Mouse (Mus musculus) embryonic facial prominence, embryonic 13.5 days (tissue): ENCODE measurements around the gene Ell. TPM values are rescaled to one million over a fixed set of nuclear protein-coding genes. Genes with fewer than 3 reads are reported as not detected.

ENCODE experiments used
- ATAC-seq: fragments of 200-750 bp; cut with Nextera tagmentation; 2 replicates; pipeline ENCODE4 v1.8.0; 2017; ENCODE audit warnings: low read depth; ENCODE audit not compliant: insufficient number of reproducible peaks, insufficient read depth, low FRiP score, low TSS enrichment
- H3K27ac ChIP-seq: fragments of 300-500 bp; sonication (generic); 2 replicates; pipeline ENCODE4 v1.5.1; 2015; ENCODE audit warnings: moderate library complexity, mild to moderate bottlenecking, inconsistent platforms
- H3K27me3 ChIP-seq: fragments of 300-500 bp; sonication (generic); 2 replicates; pipeline ENCODE4 v1.6.1; 2015; ENCODE audit warnings: mild to moderate bottlenecking, inconsistent platforms
- H3K36me3 ChIP-seq: fragments of 300-500 bp; sonication (generic); 2 replicates; pipeline ENCODE4 v1.6.1; 2015; ENCODE audit warnings: mild to moderate bottlenecking, inconsistent platforms
- H3K4me1 ChIP-seq: fragments of 300-500 bp; sonication (generic); 2 replicates; pipeline ENCODE4 v1.6.1; 2015; ENCODE audit warnings: inconsistent platforms
- H3K4me2 ChIP-seq: fragments of 300-500 bp; sonication (generic); 2 replicates; pipeline ENCODE4 v1.6.1; 2015; ENCODE audit warnings: moderate library complexity, mild to moderate bottlenecking, inconsistent platforms
- H3K4me3 ChIP-seq: fragments of 300-500 bp; sonication (generic); 2 replicates; pipeline ENCODE4 v1.5.1; 2015; ENCODE audit warnings: mild to moderate bottlenecking, inconsistent platforms
- H3K9ac ChIP-seq: fragments of 300-500 bp; sonication (generic); 2 replicates; pipeline ENCODE4 v1.6.1; 2015; ENCODE audit warnings: mild to moderate bottlenecking, inconsistent platforms
- H3K9me3 ChIP-seq: fragments of 300-500 bp; sonication (generic); 2 replicates; pipeline ENCODE4 v1.6.1; 2016; ENCODE audit warnings: inconsistent platforms
- WGBS: fragments of 180-500 bp; shearing (Covaris S2); methylation state at CpG from one replicate; pipeline ENCODE4 v1.1.7; 2015; ENCODE audit warnings: mixed read lengths; 5-methylcytosine and 5-hydroxymethylcytosine counted together
- polyA plus RNA-seq: library from polyadenylated mRNA; unstranded; fragments of >200 nt; fragmentation: Nextera tagmentation; extraction: Ambion mirVana; gene quantifications from 2 replicates; pipeline ENCODE4 v1.2.1, GENCODE M21; 2015

Ell gene
- polyA plus RNA-seq, 1 experiment from 2014 or later, result 20.6 TPM

- Histone ChIP-seq H3K4me2 (no peak overlapping the region), H3K4me3 (no peak overlapping the region), H3K9ac (no peak overlapping the region), H3K36me3 (peaks cover 6% of the 10 kb centered on the region; the same call in 1 of the 2 replicates), H3K27me3 (no peaks in the 10 kb centered on the region), H3K9me3 (no peaks in the 10 kb centered on the region), H3K27ac (no peak overlapping the region), H3K4me1 (peaks cover 5% of the 10 kb centered on the region; the same call in 1 of the 2 replicates)
- WGBS, result 71% methylated on average over 3 of the region's 3 CpGs
- ATAC-seq, result no peak
Observed at GRCm38 (mm10) chr8:70558983-70559382, 19.7 kb downstream of the Ell start.

GRCm38 (mm10) chr8:70560096-70560495 lies 20.8 kb downstream of the Ell start:
- no peak for ATAC-seq
- 97% methylated on average over 2 of the region's 2 CpGs for WGBS
- Histone ChIP-seq H3K9me3 (no peaks in the 10 kb centered on the region), H3K27ac (no peak overlapping the region), H3K9ac (no peak overlapping the region), H3K4me3 (no peak overlapping the region), H3K36me3 (peaks cover 9% of the 10 kb centered on the region), H3K27me3 (no peaks in the 10 kb centered on the region), H3K4me1 (peaks cover 12% of the 10 kb centered on the region), H3K4me2 (no peak overlapping the region)

DNA sequence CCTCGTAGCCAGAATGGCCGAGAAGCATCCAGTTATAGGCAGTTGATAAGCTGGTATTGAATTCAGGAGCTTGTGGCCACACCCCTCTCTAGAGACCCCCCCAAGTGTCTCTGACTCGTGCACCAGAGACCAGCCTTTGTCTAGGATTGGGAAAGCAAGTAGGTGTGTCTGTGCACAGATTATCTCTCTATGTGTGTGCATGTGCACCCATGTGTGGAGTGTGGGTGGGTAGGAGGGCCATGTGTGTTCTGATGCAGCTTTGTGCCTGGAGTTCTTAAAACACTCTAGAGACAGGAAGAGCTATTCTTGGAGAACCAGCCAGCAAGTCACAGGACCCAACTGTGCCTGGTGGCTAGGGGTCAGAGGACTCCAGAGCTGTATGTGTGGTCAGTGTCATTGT lies 21.3 kb downstream of the Ell start:
- Histone ChIP-seq H3K9ac (no peak overlapping the region), H3K27ac (no peak overlapping the region), H3K4me2 (no peak overlapping the region), H3K4me3 (no peak overlapping the region), H3K4me1 (peaks cover 16% of the 10 kb centered on the region), H3K27me3 (no peaks in the 10 kb centered on the region), H3K9me3 (no peaks in the 10 kb centered on the region), H3K36me3 (peaks cover 11% of the 10 kb centered on the region)
- ATAC-seq, result no peak
- 73% methylated on average over 3 of the region's 3 CpGs for WGBS

DNA sequence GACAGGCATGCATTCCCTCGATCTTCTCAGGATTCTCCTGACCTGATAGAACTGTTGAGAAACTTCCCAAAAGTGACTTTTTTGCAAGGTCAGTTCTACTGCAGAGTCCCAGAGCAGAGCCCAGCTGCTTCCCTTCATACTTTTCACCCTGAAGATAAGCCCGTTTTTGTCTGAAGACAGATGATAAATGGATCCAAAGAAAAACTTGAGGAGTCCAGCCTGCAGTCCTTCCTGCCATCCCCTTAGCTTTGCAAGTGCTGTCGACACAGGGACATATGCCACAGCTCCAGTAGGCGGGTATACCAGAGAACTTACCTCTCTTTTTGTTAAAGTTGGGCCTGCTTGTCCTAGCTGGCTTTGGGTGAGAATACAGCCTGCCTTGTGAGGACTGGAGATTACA lies 22.1 kb downstream of the Ell start:
- ATAC-seq, result no peak
- peaks cover 13% of the 10 kb centered on the region for H3K36me3 ChIP-seq
- H3K9me3 ChIP-seq, result no peaks in the 10 kb centered on the region
- 75% methylated on average over 4 of the region's 4 CpGs for WGBS
- H3K27me3 ChIP-seq, result no peaks in the 10 kb centered on the region
- peaks cover 19% of the 10 kb centered on the region for H3K4me1 ChIP-seq
- H3K4me3 ChIP-seq, result no peak overlapping the region
- H3K27ac ChIP-seq, result no peak overlapping the region
- no peak overlapping the region for H3K9ac ChIP-seq
- H3K4me2 ChIP-seq, result no peak overlapping the region

DNA sequence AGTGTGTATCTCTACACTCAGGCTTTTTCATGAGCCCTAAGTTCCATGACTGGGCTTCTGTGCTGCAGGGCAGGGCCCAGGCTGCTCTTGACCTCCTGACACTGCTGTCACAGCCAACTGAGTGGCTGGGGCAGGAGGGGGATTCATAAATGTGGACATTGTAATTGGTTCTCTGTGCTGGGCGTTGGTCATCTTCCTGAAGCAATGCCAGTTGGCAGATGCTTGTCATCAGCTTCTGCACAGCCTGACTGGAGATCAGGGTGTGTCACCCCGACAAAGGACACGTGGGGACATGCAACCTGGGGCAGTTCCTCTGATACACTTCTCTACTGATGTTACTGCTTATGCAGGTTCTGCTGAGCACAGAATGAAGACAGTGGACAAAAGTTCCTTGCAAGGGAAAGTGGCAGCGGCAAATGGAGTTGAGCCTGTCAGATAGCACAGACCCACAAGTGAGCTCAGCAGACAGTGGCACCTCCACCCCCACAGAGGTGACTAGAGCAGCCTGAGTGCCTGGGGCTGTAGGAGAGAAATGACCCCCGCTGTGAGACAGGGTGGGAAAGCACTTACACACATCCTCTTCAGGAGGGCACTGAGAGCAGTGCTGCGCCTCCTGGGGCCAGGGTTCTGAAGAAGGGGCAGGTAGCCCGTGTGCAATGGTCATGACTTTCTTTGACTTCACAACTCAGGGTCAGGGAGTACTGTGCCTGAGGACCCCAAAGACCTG lies 22.7 kb downstream of the Ell start:
- WGBS, result 71% methylated on average over 7 of the region's 7 CpGs

DNA sequence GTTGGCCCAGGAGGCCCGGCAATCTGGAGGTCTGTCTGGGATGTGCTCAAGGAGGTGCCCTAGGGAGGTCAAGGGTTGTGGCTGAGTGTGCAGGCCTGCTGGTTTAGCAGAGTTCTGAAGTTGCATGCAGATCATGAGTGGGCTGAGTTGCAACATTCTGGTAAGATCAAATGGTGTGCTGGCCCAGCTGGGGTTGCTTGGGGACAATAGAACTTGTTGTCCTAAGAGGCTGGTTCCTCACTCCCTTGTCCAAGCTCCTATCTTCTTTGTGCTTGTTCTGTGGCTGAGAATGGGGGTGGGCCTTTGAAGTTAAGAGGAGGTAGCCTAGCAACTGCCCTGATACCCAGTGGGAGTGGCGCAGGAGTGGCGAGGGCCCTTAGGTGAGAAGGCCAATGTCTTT lies 23.5 kb downstream of the Ell start:
- Histone ChIP-seq H3K4me3 (no peak overlapping the region), H3K4me2 (no peak overlapping the region), H3K27me3 (no peaks in the 10 kb centered on the region), H3K36me3 (peaks cover 11% of the 10 kb centered on the region), H3K27ac (no peak overlapping the region), H3K9ac (no peak overlapping the region), H3K9me3 (no peaks in the 10 kb centered on the region), H3K4me1 (peaks cover 19% of the 10 kb centered on the region)
- 85% methylated on average over 3 of the region's 3 CpGs for WGBS
- no peak for ATAC-seq

More for the DNA sequence above, 22.7 kb downstream of the Ell start:
- peaks cover 13% of the 10 kb centered on the region for H3K36me3 ChIP-seq
- no peak overlapping the region for H3K27ac ChIP-seq
- no peak overlapping the region for H3K9ac ChIP-seq
- H3K4me3 ChIP-seq, result no peak overlapping the region
- H3K27me3 ChIP-seq, result no peaks in the 10 kb centered on the region
- H3K4me2 ChIP-seq, result no peak overlapping the region
- H3K9me3 ChIP-seq, result no peaks in the 10 kb centered on the region
- no peak for ATAC-seq
- H3K4me1 ChIP-seq, result peaks cover 19% of the 10 kb centered on the region

- H3K9ac ChIP-seq, result no peak overlapping the region
- H3K4me1 ChIP-seq, result peaks cover 13% of the 10 kb centered on the region
- H3K27ac ChIP-seq, result no peak overlapping the region
- WGBS, result 91% methylated on average over 6 of the region's 6 CpGs
- H3K4me3 ChIP-seq, result no peak overlapping the region
- H3K36me3 ChIP-seq, result peaks cover 11% of the 10 kb centered on the region
- ATAC-seq, result no peak
- H3K9me3 ChIP-seq, result no peaks in the 10 kb centered on the region
- no peak overlapping the region for H3K4me2 ChIP-seq
- no peaks in the 10 kb centered on the region for H3K27me3 ChIP-seq
Observed at GRCm38 (mm10) chr8:70563763-70564387, 24.6 kb downstream of the Ell start.

DNA sequence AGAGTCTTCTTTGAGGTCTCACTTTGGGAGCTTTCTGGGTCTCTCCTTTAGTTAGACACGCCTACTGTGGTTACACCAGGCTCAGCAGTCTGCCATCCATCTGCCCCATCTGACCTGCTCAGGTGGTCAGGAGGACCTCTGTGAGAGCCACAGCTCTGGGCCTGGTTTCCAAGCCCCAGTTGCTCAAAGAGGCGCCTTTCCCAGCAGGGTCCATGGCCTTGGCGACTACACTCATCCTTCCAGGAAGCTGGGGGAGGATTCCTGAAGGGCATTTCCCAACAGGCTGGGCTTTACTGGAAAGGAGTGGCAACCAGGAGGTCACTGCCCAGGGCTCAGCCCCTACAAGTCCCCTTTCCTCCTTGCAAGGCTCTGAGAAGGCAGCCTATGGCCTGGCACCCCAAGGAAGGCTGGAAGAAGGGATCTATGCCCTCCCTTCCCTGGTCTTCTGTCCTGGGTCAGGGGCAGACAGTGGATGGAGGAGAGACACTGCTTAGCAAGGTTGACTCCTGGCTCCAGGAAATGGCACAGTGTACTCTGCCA lies 25.5 kb downstream of the Ell start:
- no peak for ATAC-seq
- Histone ChIP-seq H3K27me3 (no peaks in the 10 kb centered on the region), H3K27ac (no peak overlapping the region), H3K9me3 (no peaks in the 10 kb centered on the region), H3K4me3 (no peak overlapping the region), H3K9ac (0 out of 2 replicates have a peak overlapping the region, but pooled peaks have one; percentile 32), H3K36me3 (peaks cover 14% of the 10 kb centered on the region), H3K4me2 (no peak overlapping the region), H3K4me1 (peaks cover 13% of the 10 kb centered on the region)
- 77% methylated on average over 3 of the region's 3 CpGs for WGBS

- 40% methylated on average over 3 of the region's 3 CpGs for WGBS
- H3K4me3 ChIP-seq, result no peak overlapping the region
- H3K27ac ChIP-seq, result 0 out of 2 replicates have a peak overlapping the region, but pooled peaks have one; percentile 12
- no peaks in the 10 kb centered on the region for H3K27me3 ChIP-seq
- no peak for ATAC-seq
- no peak overlapping the region for H3K4me2 ChIP-seq
- H3K9ac ChIP-seq, result no peak overlapping the region
- H3K4me1 ChIP-seq, result peaks cover 13% of the 10 kb centered on the region
- H3K36me3 ChIP-seq, result peaks cover 18% of the 10 kb centered on the region
- no peaks in the 10 kb centered on the region for H3K9me3 ChIP-seq
Observed at GRCm38 (mm10) chr8:70565561-70565960, 26.3 kb downstream of the Ell start.

- Histone ChIP-seq H3K9me3 (no peaks in the 10 kb centered on the region), H3K4me3 (no peak overlapping the region), H3K27me3 (no peaks in the 10 kb centered on the region), H3K27ac (no peak overlapping the region), H3K4me2 (no peak overlapping the region), H3K4me1 (peaks cover 8% of the 10 kb centered on the region), H3K36me3 (peaks cover 35% of the 10 kb centered on the region), H3K9ac (no peak overlapping the region)
- ATAC-seq, result no peak
Observed at GRCm38 (mm10) chr8:70570360-70570759, 31.1 kb downstream of the Ell start.

GRCm38 (mm10) chr8:70570990-70571389 lies 31.7 kb downstream of the Ell start:
- Histone ChIP-seq H3K9me3 (no peaks in the 10 kb centered on the region), H3K4me2 (no peak overlapping the region), H3K4me1 (peaks cover 4% of the 10 kb centered on the region; the same call in 1 of the 2 replicates), H3K27me3 (no peaks in the 10 kb centered on the region), H3K4me3 (no peak overlapping the region), H3K27ac (no peak overlapping the region), H3K9ac (0 out of 2 replicates have a peak overlapping the region, but pooled peaks have one; percentile 27), H3K36me3 (peaks cover 33% of the 10 kb centered on the region)
- WGBS, result 82% methylated on average over 6 of the region's 6 CpGs
- no peak for ATAC-seq

DNA sequence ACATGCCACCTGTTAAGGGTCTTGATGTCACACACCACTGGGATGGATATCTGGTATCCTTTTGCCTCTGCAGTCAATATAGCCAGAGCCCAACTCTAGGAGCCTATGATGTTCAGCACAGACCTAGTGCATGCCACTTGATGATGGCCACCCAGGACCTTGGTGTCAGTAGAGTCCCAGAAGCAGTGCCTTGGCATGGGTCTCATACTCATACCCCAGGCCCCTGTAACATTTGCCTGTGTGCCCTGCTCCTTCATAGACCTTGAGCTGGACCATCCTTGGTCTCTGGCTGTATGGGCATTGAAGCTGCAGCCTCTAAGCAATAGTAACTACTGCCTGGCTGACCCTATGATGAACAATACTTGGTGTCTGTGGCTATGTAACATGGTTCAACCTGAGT lies 35.0 kb downstream of the Ell start:
- Histone ChIP-seq H3K27ac (no peak overlapping the region), H3K9ac (no peak overlapping the region), H3K4me1 (peaks cover 4% of the 10 kb centered on the region; the same call in 1 of the 2 replicates), H3K4me2 (no peak overlapping the region), H3K36me3 (peaks cover 48% of the 10 kb centered on the region), H3K4me3 (no peak overlapping the region), H3K9me3 (no peaks in the 10 kb centered on the region), H3K27me3 (no peaks in the 10 kb centered on the region)
- no peak for ATAC-seq
